Mouse (Mus musculus): ENCODE measurements around the gene Usp43. TPM values are rescaled to one million over a fixed set of nuclear protein-coding genes. Genes with fewer than 3 reads are reported as not detected.

Usp43 gene
- total RNA-seq (2017), result not detected in 3 replicates

DNA sequence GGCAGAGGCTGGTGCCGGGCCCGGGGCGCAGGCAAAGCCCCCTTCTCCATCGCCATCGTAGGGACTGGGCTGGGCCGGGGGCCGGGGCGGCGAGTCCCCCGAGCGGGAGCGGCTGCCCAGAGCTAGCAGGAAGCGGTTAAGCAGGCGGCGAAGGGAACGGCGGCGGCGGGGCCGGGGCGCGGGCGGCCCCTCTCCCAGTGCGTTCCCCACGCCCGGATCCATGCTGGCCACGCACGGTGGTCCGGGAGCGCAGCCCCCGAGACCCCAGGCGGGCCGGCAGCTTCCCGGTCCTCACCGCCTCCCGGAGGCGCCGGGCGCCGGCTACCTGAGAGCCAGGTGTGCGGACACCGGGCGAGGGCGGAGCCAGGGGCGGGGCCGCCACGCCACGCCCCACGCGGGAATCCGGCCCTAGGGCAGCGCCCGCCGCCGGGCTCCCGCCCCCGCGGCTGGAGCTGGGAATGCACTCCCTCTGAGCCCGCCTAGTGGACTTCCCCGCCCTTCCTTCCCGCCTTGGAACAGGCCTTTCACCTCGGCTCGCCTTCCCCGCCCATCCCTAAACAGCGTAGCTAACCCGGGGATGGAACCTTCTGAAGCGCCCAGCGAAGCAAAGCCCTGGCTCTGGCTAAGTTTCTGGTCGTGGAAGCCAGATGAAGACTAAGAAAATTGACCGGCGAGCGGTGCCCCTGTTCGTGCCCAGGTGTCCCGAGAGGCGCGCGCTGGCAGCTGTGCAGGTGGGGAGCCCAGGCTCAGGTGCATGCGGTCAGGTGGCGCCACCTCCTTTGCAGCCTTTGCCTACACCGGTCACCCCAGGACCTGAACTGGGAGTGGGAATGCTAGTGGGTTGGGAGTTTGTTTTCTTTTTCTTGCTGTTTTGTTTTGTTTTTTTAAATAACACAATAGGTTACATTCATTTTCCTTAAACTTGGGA, at the start of gene Usp43:
Usp43 (minus strand) TSS at position 327 of the 928 bp plus-strand sequence.
- ATAC-seq (replicated peaks; ENCODE audit: insufficient number of reproducible peaks, low FRiP score, low TSS enrichment, poor library complexity, severe bottlenecking), result no peak

GRCm38 (mm10) chr11:67967831-67968230, 45.9 kb upstream of the Usp43 start:
- ATAC-seq (replicated peaks; ENCODE audit: insufficient number of reproducible peaks, low FRiP score, low TSS enrichment, poor library complexity, severe bottlenecking), result no peak

- ATAC-seq (replicated peaks; ENCODE audit: insufficient number of reproducible peaks, low FRiP score, low TSS enrichment, poor library complexity, severe bottlenecking), result peak; percentile 95
Measured at GRCm38 (mm10) chr11:67965905-67966878, 44.2 kb upstream of the Usp43 start, which contains the start of gene Stx8. Gene Stx8, plus strand, starts transcription at chr11:67966193.

DNA sequence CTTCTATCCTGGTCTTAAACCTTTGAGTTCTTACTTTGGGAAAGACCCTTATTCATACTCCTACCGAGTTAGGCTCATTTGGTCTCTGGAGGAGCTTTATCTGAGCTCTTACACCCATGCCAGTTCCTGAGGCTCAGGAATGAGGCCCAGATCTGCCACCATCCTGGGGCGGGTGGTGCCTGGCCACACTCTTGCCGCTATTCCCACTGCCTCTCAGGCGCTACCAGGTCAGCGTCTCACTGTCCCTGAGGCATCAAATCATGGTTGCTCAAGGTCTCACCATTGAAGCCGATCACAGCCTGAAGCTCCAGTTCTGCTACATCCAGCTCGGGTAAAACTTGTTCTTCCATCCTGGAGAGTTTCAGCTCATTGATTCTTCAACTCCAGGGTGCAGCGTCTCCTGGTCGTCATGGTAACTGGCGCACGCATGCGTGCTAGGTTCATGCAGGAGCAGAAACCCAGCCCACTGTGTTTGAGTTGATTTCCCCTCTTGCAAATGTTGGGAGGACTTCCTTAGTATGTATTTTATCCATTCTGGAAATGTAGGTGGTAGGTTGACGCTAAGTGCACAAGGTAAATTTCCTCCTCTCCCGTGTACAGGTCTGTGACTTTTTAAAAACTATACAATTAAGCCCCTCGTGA, 43.4 kb upstream of the Usp43 start, which contains the start of gene Cfap52:
Cfap52 (minus strand) TSS at position 410 of the 642 bp plus-strand sequence.
- peak; percentile 40; the same call in 1 of the 2 replicates for ATAC-seq (replicated peaks; ENCODE audit: insufficient number of reproducible peaks, low FRiP score, low TSS enrichment, poor library complexity, severe bottlenecking)

GRCm38 (mm10) chr11:67964110-67964509, 42.2 kb upstream of the Usp43 start:
- ATAC-seq (replicated peaks; ENCODE audit: insufficient number of reproducible peaks, low FRiP score, low TSS enrichment, poor library complexity, severe bottlenecking), result no peak

- no peak for ATAC-seq (replicated peaks; ENCODE audit: insufficient number of reproducible peaks, low FRiP score, low TSS enrichment, poor library complexity, severe bottlenecking)
Measured at GRCm38 (mm10) chr11:67954413-67954812, 32.5 kb upstream of the Usp43 start.

- no peak for ATAC-seq (replicated peaks; ENCODE audit: insufficient number of reproducible peaks, low FRiP score, low TSS enrichment, poor library complexity, severe bottlenecking)
Measured at GRCm38 (mm10) chr11:67953604-67954003, 31.7 kb upstream of the Usp43 start.

DNA sequence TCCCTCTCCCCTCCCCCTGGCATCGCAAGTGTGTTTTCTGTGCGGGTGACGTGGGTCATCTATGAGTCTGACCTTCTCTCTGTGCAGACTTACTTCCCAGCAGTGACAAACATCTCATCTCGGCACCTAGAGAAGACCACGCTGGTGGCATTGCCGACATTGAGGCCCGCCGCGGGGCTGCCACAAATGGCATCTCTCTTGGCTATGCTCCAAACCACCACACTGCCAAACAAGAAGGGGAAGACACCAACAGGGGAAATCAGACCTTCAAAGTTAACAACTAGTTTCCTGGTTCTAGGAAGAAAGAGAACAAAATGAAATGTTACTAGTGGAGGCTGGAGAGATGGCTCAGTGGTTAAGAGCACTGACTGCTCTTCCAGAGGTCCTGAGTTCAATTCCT, 27.5 kb upstream of the Usp43 start:
- ATAC-seq (replicated peaks; ENCODE audit: insufficient number of reproducible peaks, low FRiP score, low TSS enrichment, poor library complexity, severe bottlenecking), result no peak

- ATAC-seq (replicated peaks; ENCODE audit: insufficient number of reproducible peaks, low FRiP score, low TSS enrichment, poor library complexity, severe bottlenecking), result no peak
Measured at GRCm38 (mm10) chr11:67948229-67948628, 26.3 kb upstream of the Usp43 start.

GRCm38 (mm10) chr11:67932156-67932555, 10.2 kb upstream of the Usp43 start:
- no peak for ATAC-seq (replicated peaks; ENCODE audit: insufficient number of reproducible peaks, low FRiP score, low TSS enrichment, poor library complexity, severe bottlenecking)

DNA sequence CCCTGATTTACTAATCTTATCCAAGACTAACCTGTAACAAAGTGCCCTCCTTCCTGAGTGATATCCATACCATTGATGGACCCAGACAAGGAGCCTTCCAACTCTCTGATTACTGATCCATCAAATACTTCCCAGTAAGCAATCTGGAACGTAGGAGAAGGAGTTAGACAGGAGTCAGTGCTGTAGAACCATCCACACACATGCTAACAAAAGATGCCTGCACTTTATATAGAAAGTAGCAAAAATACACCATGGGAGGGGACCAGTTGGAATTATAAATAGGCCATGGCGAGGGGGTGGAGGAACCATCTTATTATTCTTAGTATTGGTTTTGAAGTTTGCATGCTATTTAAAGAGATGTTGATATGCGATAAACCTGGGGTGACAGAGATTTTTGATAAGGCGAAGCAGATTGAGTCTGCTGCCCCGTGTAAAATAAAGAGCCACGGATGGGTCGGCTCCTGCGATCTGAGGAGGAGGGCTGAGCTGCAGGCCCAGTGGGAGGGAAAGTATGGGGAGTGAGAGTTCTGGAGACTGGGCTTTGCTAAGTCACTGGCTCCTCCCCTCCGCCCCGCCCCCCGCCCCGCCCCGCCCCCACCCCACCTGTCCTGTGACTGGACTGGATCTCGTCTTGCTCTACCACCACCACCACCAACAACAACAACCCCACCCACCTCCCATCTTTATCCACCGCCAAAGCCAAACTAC, 4.5 kb upstream of the Usp43 start:
- no peak for ATAC-seq (replicated peaks; ENCODE audit: insufficient number of reproducible peaks, low FRiP score, low TSS enrichment, poor library complexity, severe bottlenecking)

DNA sequence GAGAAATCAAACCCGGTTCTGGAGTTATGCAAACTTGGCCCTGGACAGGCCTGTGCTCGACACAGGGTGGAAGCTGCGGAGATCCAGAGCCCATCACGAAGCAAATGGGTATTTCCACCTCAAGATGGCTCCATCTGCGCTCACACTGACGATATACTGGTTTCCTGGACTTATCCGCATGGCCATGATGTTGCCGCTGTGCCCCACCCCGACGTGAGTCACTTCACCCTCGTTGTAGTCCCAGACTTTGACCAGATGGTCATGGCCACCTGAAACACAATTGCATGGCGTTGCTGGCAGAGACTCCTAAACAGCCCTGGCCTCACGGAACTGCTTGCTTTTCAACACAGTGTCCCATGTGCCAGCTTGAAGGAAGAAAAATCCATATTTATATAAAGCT, 3.0 kb upstream of the Usp43 start:
- ATAC-seq (replicated peaks; ENCODE audit: insufficient number of reproducible peaks, low FRiP score, low TSS enrichment, poor library complexity, severe bottlenecking), result no peak

DNA sequence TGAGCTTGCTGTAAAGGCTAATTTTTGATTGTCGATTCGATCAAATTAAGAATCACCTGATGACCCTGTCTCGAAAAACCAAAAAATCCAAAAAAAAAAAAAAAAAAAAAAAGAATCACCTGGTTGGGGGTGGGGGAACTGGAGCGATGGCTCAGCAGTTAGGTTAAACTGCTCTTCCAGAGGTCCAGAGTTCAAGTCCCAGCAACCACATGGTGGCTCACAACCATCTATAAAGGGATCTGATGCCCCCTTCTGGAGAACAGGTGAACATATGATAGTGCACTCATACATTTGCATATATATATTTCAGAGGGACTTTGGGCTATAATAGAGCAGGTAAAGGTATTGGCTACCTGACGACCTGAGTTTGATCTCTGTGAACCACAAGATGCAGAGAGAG, 1.8 kb upstream of the Usp43 start:
- no peak for ATAC-seq (replicated peaks; ENCODE audit: insufficient number of reproducible peaks, low FRiP score, low TSS enrichment, poor library complexity, severe bottlenecking)

GRCm38 (mm10) chr11:67922755-67923125, 787 bp upstream of the Usp43 start:
- no peak for ATAC-seq (replicated peaks; ENCODE audit: insufficient number of reproducible peaks, low FRiP score, low TSS enrichment, poor library complexity, severe bottlenecking)

- ATAC-seq (replicated peaks; ENCODE audit: insufficient number of reproducible peaks, low FRiP score, low TSS enrichment, poor library complexity, severe bottlenecking), result no peak
Measured at GRCm38 (mm10) chr11:67921091-67921826, 694 bp downstream of the Usp43 start.

DNA sequence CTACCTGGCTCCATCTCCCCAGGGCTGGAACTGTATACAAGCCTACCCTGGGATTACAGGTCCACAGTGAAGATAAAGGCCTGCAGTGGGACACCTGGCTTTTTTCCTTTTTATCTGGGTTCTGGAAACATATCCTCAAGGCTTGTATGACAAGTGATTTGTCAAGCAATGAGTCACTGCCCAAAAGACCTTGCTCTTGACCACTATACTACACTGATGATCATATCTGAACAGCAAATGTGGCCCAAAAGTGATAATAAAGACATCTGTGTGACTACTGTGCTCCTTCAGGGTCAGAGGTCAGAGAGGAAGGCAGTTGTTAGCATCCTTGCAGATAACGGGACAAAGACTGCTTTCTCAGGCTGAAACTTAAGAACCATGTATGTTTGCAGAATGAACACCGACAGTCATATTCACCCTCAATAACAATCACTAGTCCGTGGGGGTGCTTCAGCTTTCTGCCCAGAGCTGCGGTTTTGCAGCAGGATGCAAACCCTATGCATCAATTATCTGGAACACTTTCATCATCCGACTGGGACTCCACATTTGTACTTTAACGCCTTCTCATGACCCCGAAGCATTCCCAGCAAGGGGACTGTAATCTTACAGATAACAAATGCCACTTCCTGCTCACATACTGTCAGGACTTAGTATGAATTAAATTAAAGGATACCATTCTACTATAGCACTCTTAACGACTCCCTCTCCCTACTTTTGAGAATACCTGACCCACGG, 1.6 kb downstream of the Usp43 start:
- no peak for ATAC-seq (replicated peaks; ENCODE audit: insufficient number of reproducible peaks, low FRiP score, low TSS enrichment, poor library complexity, severe bottlenecking)

- ATAC-seq (replicated peaks; ENCODE audit: insufficient number of reproducible peaks, low FRiP score, low TSS enrichment, poor library complexity, severe bottlenecking), result no peak
Measured at GRCm38 (mm10) chr11:67919593-67919992, 2.4 kb downstream of the Usp43 start.
